Mouse (Mus musculus) neutrophil, adult 65 days (primary cell): ENCODE results near the gene Tnfsf15. TPM values are rescaled to one million over a fixed set of nuclear protein-coding genes. Genes with fewer than 3 reads are reported as not detected.

Experiments used
- total RNA-seq: library from RNA; stranded (reverse); gene quantifications from 2 replicates; pipeline ENCODE4 v1.2.4, GENCODE M21; 2023

The Tnfsf15 gene
- not detected in 2 replicates for total RNA-seq

GRCm38 (mm10) chr4:63744693-63745171 lies at the start of gene Tnfsf15:
Gene Tnfsf15 (minus strand): TSS chr4:63745113.

Other genes starting within 250 kb of the Tnfsf15 start
- 0.95 and 1.4 TPM in 2 replicates for gene Whrn, start 249.1 kb downstream of the Tnfsf15 start, total RNA-seq
- gene Atp6v1g1, start 200.3 kb downstream of the Tnfsf15 start, total RNA-seq = 143 and 167 TPM in 2 replicates
- 22.0 and 29.3 TPM in 2 replicates for gene Tmem268, start 186.3 kb downstream of the Tnfsf15 start, total RNA-seq
- not detected in 2 replicates for gene Gm11213, start 139.9 kb downstream of the Tnfsf15 start, total RNA-seq
- not detected in 2 replicates for gene Tex48, start 122.7 kb downstream of the Tnfsf15 start, total RNA-seq
- not detected in 2 replicates for gene Gm11214, start 81.7 kb downstream of the Tnfsf15 start, total RNA-seq
- not detected in 2 replicates for gene Tnfsf8, start 116.2 kb upstream of the Tnfsf15 start, total RNA-seq